Mouse (Mus musculus) heart, embryonic 14.5 days (tissue): ENCODE results near the gene Ppy. TPM values are rescaled to one million over a fixed set of nuclear protein-coding genes. Genes with fewer than 3 reads are reported as not detected.

Experiments used
- ATAC-seq: fragments of 200-750 bp; cut with Nextera tagmentation; 2 replicates; pipeline ENCODE4 v1.8.0; 2017; ENCODE audit warnings: low read depth, moderate TSS enrichment; ENCODE audit not compliant: insufficient number of reproducible peaks, insufficient read depth, low FRiP score
- H3K27ac ChIP-seq, 2 experiments: fragments of 200-500 bp in 1 of 2; fragments of 300-500 bp in 1 of 2; sonication (generic) in 1 of 2; replicated peaks in 1 of 2; 2 replicates each; pipeline ENCODE4 v1.5.1; 2012 to 2014; ENCODE audit warnings: low read depth in 2 of 2, low read length in 2 of 2, control low read depth in 1 of 2, mild to moderate bottlenecking in 1 of 2, mixed read lengths in 1 of 2; ENCODE audit not compliant: control insufficient read depth in 1 of 2, insufficient read depth in 1 of 2
- H3K27me3 ChIP-seq: fragments of 300-500 bp; sonication (generic); 2 replicates; pipeline ENCODE4 v1.6.1; 2014; ENCODE audit warnings: mild to moderate bottlenecking, low read length, control low read depth; ENCODE audit not compliant: control insufficient read depth, insufficient read depth
- H3K36me3 ChIP-seq: fragments of 300-500 bp; sonication (generic); 2 replicates; pipeline ENCODE4 v1.6.1; 2014; ENCODE audit warnings: mild to moderate bottlenecking, control low read depth, low read length, mixed read lengths; ENCODE audit not compliant: control insufficient read depth, insufficient read depth
- H3K4me1 ChIP-seq, 2 experiments: fragments of 200-500 bp in 1 of 2; fragments of 300-500 bp in 1 of 2; sonication (generic) in 1 of 2; 2 replicates each; pipeline ENCODE4 v1.6.1; 2012 to 2014; ENCODE audit warnings: low read length in 2 of 2, control low read depth in 1 of 2, mixed read lengths in 1 of 2; ENCODE audit not compliant: control insufficient read depth in 2 of 2, insufficient read depth in 2 of 2
- H3K4me2 ChIP-seq: fragments of 300-500 bp; sonication (generic); 2 replicates; pipeline ENCODE4 v1.6.1; 2014; ENCODE audit warnings: mild to moderate bottlenecking, low read length
- H3K4me3 ChIP-seq, 2 experiments: fragments of 200-500 bp in 1 of 2; fragments of 300-500 bp in 1 of 2; sonication (generic) in 1 of 2; 2 replicates each; pipeline ENCODE4 v1.5.1; 2012 to 2014; ENCODE audit warnings: low read length in 2 of 2, mild to moderate bottlenecking in 2 of 2, control low read depth in 1 of 2, low read depth in 1 of 2, moderate library complexity in 1 of 2; ENCODE audit not compliant: control insufficient read depth in 1 of 2, insufficient read depth in 1 of 2
- H3K9ac ChIP-seq: fragments of 300-500 bp; sonication (generic); 2 replicates; pipeline ENCODE4 v1.6.1; 2014; ENCODE audit warnings: mild to moderate bottlenecking, low read length
- H3K9me3 ChIP-seq: fragments of 300-500 bp; sonication (generic); 2 replicates; pipeline ENCODE4 v1.6.1; 2016; ENCODE audit warnings: low read length, control low read depth; ENCODE audit not compliant: control insufficient read depth
- WGBS: fragments of 180-500 bp; shearing (Covaris S2); extraction: QIAGEN DNeasy Blood & Tissue Kit; methylation state at CpG from one replicate; pipeline ENCODE4 v1.1.7; 2014; 5-methylcytosine and 5-hydroxymethylcytosine counted together
- polyA plus RNA-seq: library from polyadenylated mRNA; unstranded; fragments of >200 nt; fragmentation: Nextera tagmentation; extraction: Ambion mirVana; gene quantifications from 2 replicates; pipeline ENCODE4 v1.2.1, GENCODE M21; 2014

Ppy gene
- polyA plus RNA-seq: not detected in 2 replicates

DNA sequence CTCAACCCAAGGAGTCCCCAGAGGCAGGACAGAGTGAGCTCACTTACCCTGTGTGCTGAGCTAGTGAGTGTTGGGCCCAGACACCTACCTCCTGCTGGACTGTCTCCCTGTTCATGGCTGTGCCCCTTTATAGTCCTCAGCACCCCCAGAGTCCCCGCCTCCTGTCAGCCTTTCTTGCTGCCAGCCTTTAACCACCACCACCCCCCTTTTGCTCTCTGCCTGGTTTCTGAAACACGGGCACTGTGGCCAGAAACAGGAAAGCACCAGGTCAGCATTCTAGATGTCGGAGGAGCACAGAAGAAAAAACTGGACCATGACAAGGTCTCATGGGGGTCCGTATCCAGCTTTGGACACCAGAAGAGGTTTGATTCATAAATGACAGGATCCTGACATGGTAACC, at the start of gene Ppy:
Gene Ppy, minus strand, starts transcription at position 101 of the 400 bp plus-strand sequence.
- Histone ChIP-seq H3K27ac (no peak within 1 kb of the TSS), H3K9ac (peak within 1 kb of the TSS; percentile 54; the same call in 1 of the 2 replicates), H3K4me3 (no peak within 1 kb of the TSS), H3K4me2 (peak within 1 kb of the TSS; percentile 42; the same call in 1 of the 2 replicates), H3K9me3 (no peaks in the 10 kb centered on the region), H3K36me3 (no peaks in the 10 kb centered on the region), H3K27me3 (peaks cover 45% of the 10 kb centered on the region), H3K4me1 (peaks cover 13 to 18% of the 10 kb centered on the region in 2 experiments)
- WGBS: 84% methylated on average over 4 of the region's 4 CpGs
- ATAC-seq: no peak

DNA sequence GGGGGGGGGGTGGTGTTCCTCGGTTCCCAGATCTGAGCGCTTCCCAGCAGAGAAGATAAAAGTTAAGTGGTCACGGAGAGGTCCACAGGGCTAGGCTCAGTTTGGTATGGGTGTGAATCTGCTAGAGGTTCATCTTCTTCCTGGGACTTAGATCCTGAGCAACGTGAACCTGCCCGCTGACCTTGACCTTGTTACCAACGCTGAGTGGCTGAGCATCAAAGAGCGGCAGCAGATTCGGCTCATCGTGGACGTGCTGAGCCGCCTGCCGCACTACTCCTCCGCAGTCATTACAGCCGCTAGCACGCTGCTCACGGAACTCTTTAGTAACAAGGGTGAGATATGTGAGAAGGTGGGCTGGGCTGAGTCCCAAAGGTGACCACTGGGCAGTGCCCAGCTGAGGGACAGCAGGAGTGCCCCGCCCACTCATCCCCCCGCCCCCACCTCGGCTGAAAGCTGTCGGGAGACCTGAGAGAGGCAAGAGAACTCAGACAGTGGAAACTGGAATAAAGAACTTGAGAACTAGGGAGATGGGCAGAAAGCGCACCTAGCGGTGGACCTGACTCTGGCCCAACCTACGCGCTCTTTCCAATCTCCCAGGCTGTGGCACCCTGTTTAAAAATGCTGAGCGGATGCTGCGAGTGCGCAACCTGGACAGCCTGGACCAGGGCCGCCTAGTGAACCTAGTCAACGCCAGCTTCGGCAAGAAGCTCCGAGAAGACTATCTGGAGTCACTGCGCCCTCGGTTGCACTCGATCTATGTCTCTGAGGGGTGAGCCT, 46.3 kb upstream of the Ppy start:
- Histone ChIP-seq H3K4me3 (peak overlapping the region; percentile 1 to 41; a peak in 3 of 4 replicates), H3K27ac (no peak overlapping the region), H3K9me3 (no peaks in the 10 kb centered on the region), H3K4me2 (peak overlapping the region; percentile 71), H3K9ac (no peak overlapping the region), H3K27me3 (peaks cover 54% of the 10 kb centered on the region), H3K4me1 (peaks cover 8 to 24% of the 10 kb centered on the region in 2 experiments; a peak in 3 of 4 replicates), H3K36me3 (peaks cover 3% of the 10 kb centered on the region; the same call in 1 of the 2 replicates)
- 12% methylated on average over 34 of the region's 34 CpGs for WGBS
- no peak for ATAC-seq

GRCm38 (mm10) chr11:102146531-102146930, 45.4 kb upstream of the Ppy start:
- WGBS: 10% methylated on average over 17 of the region's 17 CpGs
- no peak overlapping the region for H3K9ac ChIP-seq
- H3K27me3 ChIP-seq: peaks cover 54% of the 10 kb centered on the region
- H3K36me3 ChIP-seq: no peaks in the 10 kb centered on the region
- H3K27ac ChIP-seq: no peak overlapping the region
- peaks cover 8 to 24% of the 10 kb centered on the region in 2 experiments; a peak in 3 of 4 replicates for H3K4me1 ChIP-seq
- ATAC-seq: no peak
- H3K9me3 ChIP-seq: no peaks in the 10 kb centered on the region
- peak overlapping the region in 1 of 2 experiments; percentile 41; a peak in 1 of 4 replicates for H3K4me3 ChIP-seq
- H3K4me2 ChIP-seq: peak overlapping the region; percentile 71

- WGBS: 4% methylated on average over 16 of the region's 16 CpGs
- H3K36me3 ChIP-seq: no peaks in the 10 kb centered on the region
These were observed 44.9 kb upstream of the Ppy start for GRCm38 (mm10) chr11:102146005-102146404.

DNA sequence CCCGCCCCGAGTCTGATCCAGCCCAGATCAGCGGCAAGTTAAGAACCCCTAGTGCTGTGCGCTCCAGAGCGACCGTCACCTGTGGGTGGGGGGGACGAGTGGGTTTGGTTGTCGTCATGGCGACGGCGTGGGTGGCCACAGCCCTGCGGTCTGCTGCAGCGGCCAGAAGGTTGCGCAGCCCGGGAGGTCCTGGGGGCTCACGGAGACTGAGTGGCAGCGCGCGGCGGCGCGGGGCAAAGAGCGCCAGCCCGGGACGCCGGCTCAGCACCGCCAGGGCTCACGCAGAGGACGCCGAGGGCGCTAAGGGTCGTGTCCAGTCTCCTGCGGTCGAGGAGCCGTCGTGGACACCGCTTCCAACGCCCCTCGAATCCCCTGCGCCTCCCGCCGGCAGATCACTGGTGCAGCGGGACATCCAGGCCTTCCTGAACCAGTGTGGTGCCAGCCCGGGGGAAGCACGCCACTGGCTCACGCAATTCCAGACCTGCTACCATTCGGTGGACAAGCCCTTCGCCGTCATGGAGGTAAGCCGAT, 44.4 kb upstream of the Ppy start, which contains the start of gene Nags:
Gene Nags, plus strand, starts transcription at position 43 of the 531 bp plus-strand sequence.
- Histone ChIP-seq H3K9ac (peak within 1 kb of the TSS; percentile 58), H3K36me3 (no peaks in the 10 kb centered on the region)

More at GRCm38 (mm10) chr11:102146005-102146404, 44.9 kb upstream of the Ppy start:
- Histone ChIP-seq H3K4me3 (peak overlapping the region; percentile 38 to 41), H3K27me3 (peaks cover 54% of the 10 kb centered on the region), H3K4me2 (peak overlapping the region; percentile 71), H3K9ac (peak overlapping the region; percentile 58), H3K27ac (no peak overlapping the region), H3K9me3 (no peaks in the 10 kb centered on the region), H3K4me1 (peaks cover 8 to 24% of the 10 kb centered on the region in 2 experiments; a peak in 3 of 4 replicates)
- ATAC-seq: no peak

DNA sequence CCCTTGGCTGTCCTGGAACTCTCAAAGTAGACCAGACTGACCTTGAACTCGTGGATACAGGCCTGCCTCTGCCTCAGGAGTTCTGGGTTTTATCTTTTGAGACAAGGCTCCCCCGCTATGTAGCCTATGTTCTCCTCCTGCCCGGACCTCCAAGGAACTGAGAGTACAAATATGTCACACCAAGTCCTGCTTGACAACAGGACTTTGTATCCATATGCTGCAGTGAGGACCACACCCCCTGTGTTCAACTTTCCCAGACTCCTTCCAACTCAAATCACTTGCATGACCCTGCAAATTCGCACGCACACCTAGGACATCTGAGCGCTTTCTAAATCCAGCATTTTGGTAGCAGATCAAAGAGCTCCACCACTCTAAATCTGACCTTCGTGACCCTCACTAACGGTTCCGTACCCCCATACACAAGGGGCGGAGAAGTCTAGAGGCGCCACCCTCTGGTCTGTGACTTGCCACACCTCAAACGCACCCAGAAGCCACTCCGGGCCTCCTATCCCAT, 43.9 kb upstream of the Ppy start:
- ATAC-seq: no peak

More for the DNA sequence above, 44.4 kb upstream of the Ppy start, which contains the start of gene Nags:
- no peak for ATAC-seq
- Histone ChIP-seq H3K27me3 (peaks cover 54% of the 10 kb centered on the region), H3K9me3 (no peaks in the 10 kb centered on the region), H3K4me2 (peak within 1 kb of the TSS; percentile 71), H3K4me3 (peak within 1 kb of the TSS; percentile 38 to 41), H3K27ac (no peak within 1 kb of the TSS), H3K4me1 (peaks cover 8 to 24% of the 10 kb centered on the region in 2 experiments; a peak in 3 of 4 replicates)
- 1% methylated on average over 50 of the region's 50 CpGs for WGBS

DNA sequence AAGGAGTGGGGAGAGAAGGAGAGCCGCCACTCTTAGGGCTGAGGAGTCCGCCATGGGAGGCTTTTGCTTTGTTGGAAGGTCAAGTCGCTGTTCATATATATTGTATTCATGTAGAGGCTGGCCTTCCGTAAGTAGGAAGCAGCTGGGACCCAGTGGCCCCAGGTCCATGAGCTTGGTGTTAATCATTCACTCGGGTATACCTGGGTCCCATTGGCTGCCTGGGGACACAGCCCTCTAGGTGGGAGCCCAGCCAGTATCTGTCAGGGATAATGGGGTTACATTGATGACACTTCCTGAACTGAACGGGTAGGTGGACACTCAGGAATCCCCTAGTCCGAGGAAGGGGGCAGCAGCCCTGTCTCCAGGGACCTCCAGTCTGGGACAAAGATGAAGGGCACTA, 41.2 kb upstream of the Ppy start:
- Histone ChIP-seq H3K4me1 (peaks cover 5 to 25% of the 10 kb centered on the region in 2 experiments; a peak in 3 of 4 replicates), H3K27me3 (peaks cover 40% of the 10 kb centered on the region), H3K9me3 (no peaks in the 10 kb centered on the region), H3K4me2 (no peak overlapping the region), H3K9ac (no peak overlapping the region), H3K4me3 (no peak overlapping the region), H3K27ac (no peak overlapping the region), H3K36me3 (no peaks in the 10 kb centered on the region)
- ATAC-seq: no peak
- WGBS: 68% methylated on average over 7 of the region's 7 CpGs

More for the DNA sequence above, 43.9 kb upstream of the Ppy start:
- no peaks in the 10 kb centered on the region for H3K9me3 ChIP-seq
- no peaks in the 10 kb centered on the region for H3K36me3 ChIP-seq
- H3K27me3 ChIP-seq: peaks cover 54% of the 10 kb centered on the region
- H3K4me3 ChIP-seq: peak overlapping the region; percentile 38 to 41
- H3K4me2 ChIP-seq: peak overlapping the region; percentile 71
- H3K9ac ChIP-seq: peak overlapping the region; percentile 58
- peaks cover 8 to 24% of the 10 kb centered on the region in 2 experiments; a peak in 3 of 4 replicates for H3K4me1 ChIP-seq
- WGBS: 24% methylated on average over 13 of the region's 13 CpGs
- H3K27ac ChIP-seq: no peak overlapping the region
